Mouse (Mus musculus) adrenal gland, postnatal 0 days (tissue): ENCODE results near the gene Frrs1. TPM values are rescaled to one million over a fixed set of nuclear protein-coding genes. Genes with fewer than 3 reads are reported as not detected.

Experiments
- polyA plus RNA-seq: library from polyadenylated mRNA; unstranded; fragments of >200 nt; fragmentation: Nextera tagmentation; extraction: Ambion mirVana; gene quantifications from 2 replicates; pipeline ENCODE4 v1.2.1, GENCODE M21; 2015

Frrs1 gene
- 9.9 and 16.7 TPM in 2 replicates for polyA plus RNA-seq

DNA sequence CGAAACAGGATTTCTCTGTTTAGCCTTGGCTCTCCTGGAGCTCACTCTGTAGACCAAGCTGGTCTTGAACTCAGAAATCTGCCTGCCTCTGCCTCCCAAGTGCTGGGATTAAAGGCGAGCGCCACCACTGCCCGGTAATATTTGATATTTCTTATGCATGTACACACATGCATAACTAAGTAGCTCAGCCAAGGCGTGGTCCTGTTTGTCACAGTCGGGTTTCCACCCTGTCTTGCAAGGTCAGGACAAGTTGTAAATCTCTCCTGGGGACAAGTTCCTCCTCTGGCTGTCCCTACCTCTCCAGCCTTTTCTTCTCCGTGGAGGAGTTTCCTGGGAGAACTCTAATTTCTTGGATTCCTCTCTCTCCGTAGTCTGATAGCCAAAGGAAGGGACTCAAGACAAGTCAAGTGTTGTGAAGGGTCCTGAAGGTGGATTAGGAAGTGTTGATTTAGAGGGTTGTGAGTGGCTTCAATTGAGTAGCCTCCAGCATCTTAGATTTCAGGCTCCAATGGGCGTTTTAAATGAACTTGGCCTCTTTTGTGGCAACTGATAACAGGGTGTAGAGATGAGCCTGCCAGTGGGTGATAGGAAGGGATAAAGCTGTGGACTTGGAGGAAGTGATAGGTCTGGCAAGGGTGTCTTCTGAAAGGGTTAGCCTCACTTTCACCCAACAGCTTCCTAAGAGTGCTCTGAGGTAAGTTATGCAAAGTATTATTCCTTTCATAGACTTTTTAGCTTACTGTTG lies at the start of gene Frrs1:
Frrs1 (plus strand) TSS at position 524 of the 745 bp plus-strand sequence.

Other genes starting within 250 kb of the Frrs1 start
- gene Trmt13, start 244.9 kb upstream of the Frrs1 start, polyA plus RNA-seq = 11.8 and 17.6 TPM in 2 replicates
- gene Mfsd14a, start 196.8 kb upstream of the Frrs1 start, polyA plus RNA-seq = 46.6 and 69.5 TPM in 2 replicates
- gene Gm43191, start 178.2 kb upstream of the Frrs1 start, polyA plus RNA-seq = not detected in 2 replicates
- 7.0 and 7.4 TPM in 2 replicates for gene Slc35a3, start 146.6 kb upstream of the Frrs1 start, polyA plus RNA-seq
- 9.5 and 13.5 TPM in 2 replicates for gene Agl, start 51.3 kb upstream of the Frrs1 start, polyA plus RNA-seq
- gene 4930455H04Rik, start 108.8 kb downstream of the Frrs1 start, polyA plus RNA-seq = not detected in 2 replicates
- gene Palmd, start 109.5 kb downstream of the Frrs1 start, polyA plus RNA-seq = 23.2 and 46.7 TPM in 2 replicates